ENCODE assay signal across 20 mouse cellular contexts in genomic region chr5:20294521-20294920, GRCm38 (mm10).
DNase-seq lines count a peak whose midpoint lies in the region; ATAC-seq and TF ChIP-seq lines count a peak whose summit lies in the region.
"Had no signal": no experiment of that assay in that cellular context is flagged by ENCODE, and none has a peak within 500 bp of the region (broad histone marks: within the 10 kb centered on the region; RNA-seq: fewer than 3 reads in every experiment).

No protein-coding gene starts in this region.

- H3K27me3 ChIP-seq in embryonic facial prominence, embryonic 14.5 days (replicated peaks; ENCODE audit: control insufficient read depth, insufficient read depth, low read length), result no peaks in the 10 kb centered on the region
- H3K27me3 ChIP-seq in kidney, postnatal 0 days (ENCODE audit: insufficient read depth, low read length), result no peaks in the 10 kb centered on the region
- H3K27me3 ChIP-seq: neural tube, embryonic 15.5 days had no signal

- WGBS in embryonic facial prominence, embryonic 14.5 days, result 29% methylated on average over 11 of the region's 11 CpGs
- 18% methylated on average over 11 of the region's 11 CpGs for WGBS in kidney, postnatal 0 days

- H3K9ac ChIP-seq in embryonic facial prominence, embryonic 14.5 days (ENCODE audit: low read depth, low read length), result no peak overlapping the region
- no peak overlapping the region for H3K9ac ChIP-seq in kidney, postnatal 0 days (ENCODE audit: low read depth, low read length)
- H3K9ac ChIP-seq: forebrain, postnatal 0 days; neural tube, embryonic 15.5 days had no signal

- DNase-seq in kidney, adult 11 months, result peak; percentile 23
- DNase-seq in kidney, adult 18-20 months, result no peak
- DNase-seq in embryo, embryonic 10 days (ENCODE audit: low spot score), result peak; percentile 19
- DNase-seq in embryonic facial prominence, embryonic 14.5 days (ENCODE audit: low spot score), result peak; percentile 20
- DNase-seq in kidney, postnatal 0 days (ENCODE audit: low spot score), result peak; percentile 37
- no peak for DNase-seq in urinary bladder, postnatal 25 days (ENCODE audit: low spot score)
- no peak for DNase-seq in ovary, postnatal 36 days (ENCODE audit: low spot score)
- DNase-seq in urinary bladder, postnatal 36 days (ENCODE audit: low spot score in 2 of 2), result no peak
- DNase-seq: adrenal gland, adult 2 months; cerebellum, adult 9-11 months; forebrain, postnatal 0 days; gastrocnemius, postnatal 14 days; layer of hippocampus, adult 9-11 months; liver; lung, adult 18-20 months; midbrain, embryonic 14.5 days; right cerebral cortex, postnatal 4 days had no signal

- H3K4me1 ChIP-seq in embryonic facial prominence, embryonic 14.5 days (ENCODE audit: control insufficient read depth, insufficient read depth, low read length), result no peaks in the 10 kb centered on the region
- H3K4me1 ChIP-seq in kidney, postnatal 0 days (replicated peaks; ENCODE audit: insufficient read depth, low read length), result no peaks in the 10 kb centered on the region
- H3K4me1 ChIP-seq: hindbrain, embryonic 10.5 days had no signal

- H3K4me2 ChIP-seq in embryonic facial prominence, embryonic 14.5 days (ENCODE audit: low read depth, low read length), result no peak overlapping the region
- H3K4me2 ChIP-seq in kidney, postnatal 0 days (ENCODE audit: low read length), result peak overlapping the region; percentile 4; the same call in 1 of the 2 replicates
- H3K4me2 ChIP-seq: neural tube, embryonic 15.5 days had no signal

- no peaks in the 10 kb centered on the region for H3K9me3 ChIP-seq in embryonic facial prominence, embryonic 14.5 days (ENCODE audit: control insufficient read depth, low read length)
- no peaks in the 10 kb centered on the region for H3K9me3 ChIP-seq in kidney, postnatal 0 days (replicated peaks; ENCODE audit: low read length)
- H3K9me3 ChIP-seq: hindbrain, embryonic 10.5 days; neural tube, embryonic 15.5 days had no signal

- no peaks in the 10 kb centered on the region for H3K36me3 ChIP-seq in embryonic facial prominence, embryonic 14.5 days (ENCODE audit: control insufficient read depth, insufficient read depth, low read length)
- no peaks in the 10 kb centered on the region for H3K36me3 ChIP-seq in kidney, postnatal 0 days (ENCODE audit: insufficient read depth, low read length)
- H3K36me3 ChIP-seq: hindbrain, embryonic 10.5 days; neural tube, embryonic 15.5 days had no signal

- H3K27ac ChIP-seq in embryonic facial prominence, embryonic 14.5 days (replicated peaks; ENCODE audit: low read depth, low read length), result no peak overlapping the region
- no peak overlapping the region for H3K27ac ChIP-seq in kidney, postnatal 0 days
- H3K27ac ChIP-seq: hindbrain, embryonic 10.5 days; neural tube, embryonic 15.5 days had no signal

- 0 out of 2 replicates have a peak, but pooled peaks have one; percentile 11 for TF ChIP-seq CTCF in kidney, postnatal 0 days (IDR thresholded peaks at IDR 0.05; ENCODE audit: low read depth)

- ATAC-seq in embryonic facial prominence, embryonic 14.5 days (ENCODE audit: low read depth), result no peak
- ATAC-seq in kidney, postnatal 0 days (replicated peaks; ENCODE audit: low FRiP score, low read depth), result no peak
- ATAC-seq: forebrain, postnatal 0 days had no signal

- no peak overlapping the region for H3K4me3 ChIP-seq in embryonic facial prominence, embryonic 14.5 days (ENCODE audit: low read depth, low read length)
- H3K4me3 ChIP-seq in kidney, postnatal 0 days (replicated peaks; ENCODE audit: low read depth, low read length), result no peak overlapping the region
- H3K4me3 ChIP-seq: hindbrain, embryonic 10.5 days; myocyte; neural tube, embryonic 15.5 days had no signal

Comparison
In these comparisons a context has a peak if more than half of its experiments do, and no peak if none do; other contexts are left out.
1. DNase-seq: peak in kidney, adult 11 months (single experiment), embryo, embryonic 10 days (single experiment), embryonic facial prominence, embryonic 14.5 days (single experiment) and kidney, postnatal 0 days (single experiment); none in kidney, adult 18-20 months (single experiment), urinary bladder, postnatal 25 days (single experiment), ovary, postnatal 36 days (single experiment) and urinary bladder, postnatal 36 days (0 of 2).